In the genomic region with DNA sequence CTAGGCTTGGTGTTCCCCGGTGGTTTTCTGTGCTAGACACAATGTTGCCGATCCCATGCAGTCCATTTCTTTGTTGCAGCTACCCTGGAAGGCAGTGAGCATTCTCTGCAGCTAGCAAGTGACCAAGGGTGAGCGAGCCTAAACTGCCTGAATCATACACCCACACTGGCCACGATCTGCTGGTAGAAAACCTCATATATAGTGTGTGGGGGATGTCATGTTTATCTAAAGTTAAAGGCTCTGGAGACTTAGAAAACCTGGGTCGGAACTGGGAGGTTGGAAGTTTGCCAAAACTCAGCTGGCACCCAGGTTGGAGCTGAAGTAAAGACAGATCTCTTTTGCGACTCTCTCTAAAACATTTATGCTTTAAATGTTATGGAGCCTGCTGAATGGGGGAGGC, we compare ENCODE assay signal across 14 mouse cellular contexts. TPM values are rescaled to one million over a fixed set of nuclear protein-coding genes. Genes with fewer than 3 reads are reported as not detected.
DNase-seq lines count a peak whose midpoint lies in the region; ATAC-seq and TF ChIP-seq lines count a peak whose summit lies in the region.
"Had no signal": no experiment of that assay in that cellular context is flagged by ENCODE, and none has a peak within 500 bp of the region (broad histone marks: within the 10 kb centered on the region; RNA-seq: fewer than 3 reads in every experiment).

No protein-coding gene starts in this region.

- no peak overlapping the region for H3K4me3 ChIP-seq in intestine, embryonic 14.5 days (ENCODE audit: low read depth, low read length)
- H3K4me3 ChIP-seq in intestine, postnatal 0 days (ENCODE audit: low read depth, low read length), result no peak overlapping the region
- no peak overlapping the region for H3K4me3 ChIP-seq in lung, embryonic 16.5 days (ENCODE audit: low read length)
- H3K4me3 ChIP-seq in MEL (ENCODE audit: control insufficient read depth in 1 of 2, insufficient read depth in 1 of 2, low read depth in 2 of 2, low read length in 2 of 2), result peak overlapping the region; percentile 22 to 60; a peak in 2 of 4 replicates
- H3K4me3 ChIP-seq in limb, embryonic 15.5 days, result no peak overlapping the region
- H3K4me3 ChIP-seq in forebrain, embryonic 15.5 days, result no peak overlapping the region
- H3K4me3 ChIP-seq: liver, embryonic 15.5 days had no signal

- peak overlapping the region; percentile 47; the same call in 1 of the 2 replicates for H3K27ac ChIP-seq in intestine, embryonic 14.5 days (ENCODE audit: low read depth)
- no peak overlapping the region for H3K27ac ChIP-seq in intestine, postnatal 0 days (ENCODE audit: low read depth, low read length)
- peak overlapping the region; percentile 67; the same call in 1 of the 2 replicates for H3K27ac ChIP-seq in lung, embryonic 16.5 days (ENCODE audit: low read length)
- H3K27ac ChIP-seq in MEL (ENCODE audit: control insufficient read depth, low read depth, low read length), result no peak overlapping the region
- H3K27ac ChIP-seq in limb, embryonic 15.5 days, result peak overlapping the region; percentile 66
- H3K27ac ChIP-seq in forebrain, embryonic 15.5 days (replicated peaks), result no peak overlapping the region
- H3K27ac ChIP-seq: liver, embryonic 15.5 days had no signal

- TF ChIP-seq EP300 in MEL (IDR thresholded peaks at IDR 0.05; ENCODE audit: low read depth in 1 of 2, low read length in 2 of 2), result peak in 1 of 2 experiments; percentile 9; a peak in 1 of 4 replicates

- WGBS in intestine, embryonic 14.5 days, result 17% methylated on average over 6 of the region's 6 CpGs
- WGBS in intestine, postnatal 0 days, result 26% methylated on average over 6 of the region's 6 CpGs
- WGBS in lung, embryonic 16.5 days, result 8% methylated on average over 6 of the region's 6 CpGs
- WGBS in limb, embryonic 15.5 days, result 25% methylated on average over 6 of the region's 6 CpGs
- 43% methylated on average over 6 of the region's 6 CpGs for WGBS in forebrain, embryonic 15.5 days

- no peak for TF ChIP-seq CTCF in intestine, postnatal 0 days (IDR thresholded peaks at IDR 0.05; ENCODE audit: low read depth)
- no peak for TF ChIP-seq CTCF in MEL (IDR thresholded peaks at IDR 0.05 in 2 of 3, conservative IDR thresholded peaks at IDR 0.05 in 1 of 3; ENCODE audit: control insufficient read depth in 1 of 3, insufficient read depth in 1 of 3, low read depth in 2 of 3, low read length in 3 of 3, poor library complexity in 1 of 3, severe bottlenecking in 1 of 3)

- TF ChIP-seq RAD21 in MEL (IDR thresholded peaks at IDR 0.05; ENCODE audit: low read depth, low read length), result no peak

- peak overlapping the region; percentile 26; the same call in 1 of the 2 replicates for H3K4me2 ChIP-seq in intestine, embryonic 14.5 days (ENCODE audit: low read length)
- no peak overlapping the region for H3K4me2 ChIP-seq in intestine, postnatal 0 days (replicated peaks; ENCODE audit: low read depth)
- H3K4me2 ChIP-seq in lung, embryonic 16.5 days (ENCODE audit: low read depth, low read length), result no peak overlapping the region
- no peak overlapping the region for H3K4me2 ChIP-seq in limb, embryonic 15.5 days
- no peak overlapping the region for H3K4me2 ChIP-seq in forebrain, embryonic 15.5 days (replicated peaks)
- H3K4me2 ChIP-seq: liver, embryonic 15.5 days had no signal

- H3K79me2 ChIP-seq in MEL (ENCODE audit: control insufficient read depth, insufficient read depth, low read length, poor library complexity), result no peaks in the 10 kb centered on the region

- peaks cover 13% of the 10 kb centered on the region for H3K4me1 ChIP-seq in intestine, embryonic 14.5 days (replicated peaks; ENCODE audit: control insufficient read depth, insufficient read depth, low read length)
- H3K4me1 ChIP-seq in intestine, postnatal 0 days (replicated peaks; ENCODE audit: control insufficient read depth, insufficient read depth, low read length), result no peaks in the 10 kb centered on the region; the same call in 1 of the 2 replicates
- H3K4me1 ChIP-seq in lung, embryonic 16.5 days (replicated peaks; ENCODE audit: control insufficient read depth, insufficient read depth, low read length), result peaks cover 16% of the 10 kb centered on the region
- H3K4me1 ChIP-seq in MEL (ENCODE audit: control insufficient read depth in 1 of 2, insufficient read depth in 2 of 2, low read length in 2 of 2), result peaks cover 5 to 18% of the 10 kb centered on the region in 2 experiments
- peaks cover 13% of the 10 kb centered on the region; the same call in 1 of the 2 replicates for H3K4me1 ChIP-seq in limb, embryonic 15.5 days
- H3K4me1 ChIP-seq in forebrain, embryonic 15.5 days, result peaks cover 4% of the 10 kb centered on the region; the same call in 1 of the 2 replicates

- no peaks in the 10 kb centered on the region for H3K36me3 ChIP-seq in intestine, embryonic 14.5 days (ENCODE audit: control insufficient read depth, insufficient read depth, low read length)
- no peaks in the 10 kb centered on the region for H3K36me3 ChIP-seq in intestine, postnatal 0 days (ENCODE audit: control insufficient read depth, insufficient read depth)
- H3K36me3 ChIP-seq in lung, embryonic 16.5 days (ENCODE audit: control insufficient read depth, insufficient read depth, low read length), result no peaks in the 10 kb centered on the region
- peaks cover 0 to 10% of the 10 kb centered on the region in 2 experiments; a peak in 2 of 4 replicates for H3K36me3 ChIP-seq in MEL (ENCODE audit: control insufficient read depth in 1 of 2, insufficient read depth in 2 of 2, low read length in 2 of 2)
- no peaks in the 10 kb centered on the region for H3K36me3 ChIP-seq in limb, embryonic 15.5 days
- H3K36me3 ChIP-seq in forebrain, embryonic 15.5 days, result no peaks in the 10 kb centered on the region
- H3K36me3 ChIP-seq: liver, embryonic 15.5 days had no signal

- no peaks in the 10 kb centered on the region for H3K27me3 ChIP-seq in intestine, embryonic 14.5 days (replicated peaks; ENCODE audit: control insufficient read depth, insufficient read depth, low read length)
- H3K27me3 ChIP-seq in intestine, postnatal 0 days (replicated peaks; ENCODE audit: control insufficient read depth, insufficient read depth, low read length), result no peaks in the 10 kb centered on the region
- H3K27me3 ChIP-seq in lung, embryonic 16.5 days (ENCODE audit: control insufficient read depth, insufficient read depth, low read depth, low read length), result no peaks in the 10 kb centered on the region
- H3K27me3 ChIP-seq in MEL (ENCODE audit: control insufficient read depth in 1 of 2, insufficient read depth in 2 of 2, low read length in 2 of 2), result no peaks in the 10 kb centered on the region
- no peaks in the 10 kb centered on the region for H3K27me3 ChIP-seq in limb, embryonic 15.5 days
- no peaks in the 10 kb centered on the region for H3K27me3 ChIP-seq in forebrain, embryonic 15.5 days
- H3K27me3 ChIP-seq: CH12.LX; liver, embryonic 15.5 days had no signal

- TF ChIP-seq POLR2A in MEL (IDR thresholded peaks at IDR 0.05; ENCODE audit: control insufficient read depth in 1 of 2, insufficient read depth in 1 of 2, low read depth in 1 of 2, low read length in 2 of 2, poor library complexity in 1 of 2), result no peak

- ATAC-seq in intestine, embryonic 14.5 days (replicated peaks; ENCODE audit: low FRiP score, low TSS enrichment, low read depth), result peak; percentile 65; the same call in 1 of the 2 replicates
- no peak for ATAC-seq in intestine, postnatal 0 days
- ATAC-seq in lung, embryonic 16.5 days (ENCODE audit: low read depth), result peak; percentile 23; the same call in 1 of the 2 replicates
- ATAC-seq in limb, embryonic 15.5 days (ENCODE audit: insufficient number of reproducible peaks, low FRiP score, low TSS enrichment, low read depth), result no peak
- ATAC-seq in megakaryocyte progenitor cell, adult 5-6 weeks (replicated peaks; ENCODE audit: poor library complexity), result no peak
- ATAC-seq in forebrain, embryonic 15.5 days (replicated peaks), result no peak
- ATAC-seq: forebrain, postnatal 0 days had no signal

- peak; percentile 58 for DNase-seq in intestine, embryonic 14.5 days (ENCODE audit: low spot score)
- no peak for DNase-seq in lung, adult 18-20 months
- DNase-seq in MEL (ENCODE audit: low read depth, low spot score), result peak; percentile 64
- DNase-seq: embryo, embryonic 11 days; forebrain, postnatal 0 days; heart, postnatal 36 days; kidney, adult 9 months had no signal

- H3K9me3 ChIP-seq in intestine, embryonic 14.5 days (ENCODE audit: control insufficient read depth, low read length), result no peaks in the 10 kb centered on the region
- no peaks in the 10 kb centered on the region; the same call in 1 of the 2 replicates for H3K9me3 ChIP-seq in intestine, postnatal 0 days (ENCODE audit: control insufficient read depth)
- H3K9me3 ChIP-seq in lung, embryonic 16.5 days (ENCODE audit: control insufficient read depth, low read length), result no peaks in the 10 kb centered on the region
- H3K9me3 ChIP-seq in MEL (replicated peaks; ENCODE audit: insufficient read depth, low read length), result no peaks in the 10 kb centered on the region
- H3K9me3 ChIP-seq in limb, embryonic 15.5 days, result no peaks in the 10 kb centered on the region
- H3K9me3 ChIP-seq in forebrain, embryonic 15.5 days, result no peaks in the 10 kb centered on the region
- H3K9me3 ChIP-seq: liver, embryonic 15.5 days had no signal

- H3K9ac ChIP-seq in intestine, embryonic 14.5 days (ENCODE audit: low read length), result no peak overlapping the region
- H3K9ac ChIP-seq in intestine, postnatal 0 days (ENCODE audit: low read depth, low read length), result no peak overlapping the region
- peak overlapping the region; percentile 31; the same call in 1 of the 2 replicates for H3K9ac ChIP-seq in lung, embryonic 16.5 days (ENCODE audit: low read length)
- peak overlapping the region; percentile 30 for H3K9ac ChIP-seq in MEL (ENCODE audit: control insufficient read depth, low read depth, low read length, poor library complexity, severe bottlenecking)
- H3K9ac ChIP-seq in limb, embryonic 15.5 days, result no peak overlapping the region
- no peak overlapping the region for H3K9ac ChIP-seq in forebrain, embryonic 15.5 days (replicated peaks)
- H3K9ac ChIP-seq: forebrain, postnatal 0 days; liver, embryonic 15.5 days had no signal

TF ChIP-seq in MEL, 35 proteins besides CTCF, POLR2A, EP300 and RAD21 (continues in another document):
- TF ChIP-seq ETS1 (IDR thresholded peaks at IDR 0.05; ENCODE audit: low read depth, low read length) (0 out of 2 replicates have a peak, but pooled peaks have one; percentile 25), MAX (IDR thresholded peaks at IDR 0.05; ENCODE audit: low read length) (0 out of 2 replicates have a peak, but pooled peaks have one; percentile 25)

RNA-seq across cellular contexts. Expression of gene Ctnnb1, which starts 10.4 kb away (rescaled TPM):
- 629 and 691 TPM in 2 replicates for polyA plus RNA-seq in intestine, embryonic 14.5 days (2014; fragmentation: Nextera tagmentation; extraction: Ambion mirVana)
- 363 and 364 TPM in 2 replicates for polyA plus RNA-seq in intestine, postnatal 0 days (2015; fragmentation: Nextera tagmentation; extraction: Ambion mirVana)
- polyA plus RNA-seq in lung, embryonic 16.5 days (2015; fragmentation: Nextera tagmentation; extraction: Ambion mirVana), result 523 and 564 TPM in 2 replicates
- 269 and 302 TPM in 2 replicates for total RNA-seq in MEL (2012; rRNA removed)
- polyA plus RNA-seq in MEL (2012; ENCODE audit: insufficient read depth in 1 of 2, insufficient read length in 2 of 2, low read depth in 1 of 2, low replicate concordance in 2 of 2, missing spikeins in 1 of 2), result 100 to 1,000 TPM; 377 to 701 TPM
- polyA plus RNA-seq in limb, embryonic 15.5 days (2015; fragmentation: Nextera tagmentation; extraction: Ambion mirVana), result 567 and 601 TPM in 2 replicates
- 308 and 319 TPM in 2 replicates for total RNA-seq in megakaryocyte progenitor cell, adult 5-6 weeks (2015)
- 339 and 406 TPM in 2 replicates for total RNA-seq in megakaryocyte progenitor cell, adult 5-6 weeks (2017)
- 615 and 648 TPM in 2 replicates for polyA plus RNA-seq in forebrain, embryonic 15.5 days (2015; fragmentation: Nextera tagmentation; extraction: Ambion mirVana)

Comparison
In these comparisons a context has a peak if more than half of its experiments do, and no peak if none do; other contexts are left out.
1. ATAC-seq: peak in intestine, embryonic 14.5 days (single experiment) and lung, embryonic 16.5 days (single experiment); none in intestine, postnatal 0 days (single experiment), limb, embryonic 15.5 days (single experiment), megakaryocyte progenitor cell, adult 5-6 weeks (single experiment) and forebrain, embryonic 15.5 days (single experiment).
2. H3K27ac ChIP-seq: peak in intestine, embryonic 14.5 days (single experiment), lung, embryonic 16.5 days (single experiment) and limb, embryonic 15.5 days (single experiment); none in intestine, postnatal 0 days (single experiment), MEL (single experiment) and forebrain, embryonic 15.5 days (single experiment).
3. DNase-seq: peak in intestine, embryonic 14.5 days (single experiment) and MEL (single experiment); none in lung, adult 18-20 months (0 of 2).
4. H3K4me3 ChIP-seq: peak in MEL (2 of 2); none in intestine, embryonic 14.5 days (single experiment), intestine, postnatal 0 days (single experiment), lung, embryonic 16.5 days (single experiment), limb, embryonic 15.5 days (single experiment) and forebrain, embryonic 15.5 days (single experiment).
5. H3K9ac ChIP-seq: peak in lung, embryonic 16.5 days (single experiment) and MEL (single experiment); none in intestine, embryonic 14.5 days (single experiment), intestine, postnatal 0 days (single experiment), limb, embryonic 15.5 days (single experiment) and forebrain, embryonic 15.5 days (single experiment).